Mouse (Mus musculus): ENCODE measurements around the gene Pds5a. TPM values are rescaled to one million over a fixed set of nuclear protein-coding genes. Genes with fewer than 3 reads are reported as not detected.
A peak's percentile ranks its signal among the peaks of the same experiment; 100 is the strongest.
"Not testable (repeated sequence)": the region's sequence is repeated elsewhere in the genome, so short reads cannot be mapped to it uniquely, and the experiment has no call there.

The Pds5a gene
- 64.5 and 112 TPM in 2 replicates for polyA plus RNA-seq (2014; fragmentation: Nextera tagmentation; extraction: Ambion mirVana)

DNA sequence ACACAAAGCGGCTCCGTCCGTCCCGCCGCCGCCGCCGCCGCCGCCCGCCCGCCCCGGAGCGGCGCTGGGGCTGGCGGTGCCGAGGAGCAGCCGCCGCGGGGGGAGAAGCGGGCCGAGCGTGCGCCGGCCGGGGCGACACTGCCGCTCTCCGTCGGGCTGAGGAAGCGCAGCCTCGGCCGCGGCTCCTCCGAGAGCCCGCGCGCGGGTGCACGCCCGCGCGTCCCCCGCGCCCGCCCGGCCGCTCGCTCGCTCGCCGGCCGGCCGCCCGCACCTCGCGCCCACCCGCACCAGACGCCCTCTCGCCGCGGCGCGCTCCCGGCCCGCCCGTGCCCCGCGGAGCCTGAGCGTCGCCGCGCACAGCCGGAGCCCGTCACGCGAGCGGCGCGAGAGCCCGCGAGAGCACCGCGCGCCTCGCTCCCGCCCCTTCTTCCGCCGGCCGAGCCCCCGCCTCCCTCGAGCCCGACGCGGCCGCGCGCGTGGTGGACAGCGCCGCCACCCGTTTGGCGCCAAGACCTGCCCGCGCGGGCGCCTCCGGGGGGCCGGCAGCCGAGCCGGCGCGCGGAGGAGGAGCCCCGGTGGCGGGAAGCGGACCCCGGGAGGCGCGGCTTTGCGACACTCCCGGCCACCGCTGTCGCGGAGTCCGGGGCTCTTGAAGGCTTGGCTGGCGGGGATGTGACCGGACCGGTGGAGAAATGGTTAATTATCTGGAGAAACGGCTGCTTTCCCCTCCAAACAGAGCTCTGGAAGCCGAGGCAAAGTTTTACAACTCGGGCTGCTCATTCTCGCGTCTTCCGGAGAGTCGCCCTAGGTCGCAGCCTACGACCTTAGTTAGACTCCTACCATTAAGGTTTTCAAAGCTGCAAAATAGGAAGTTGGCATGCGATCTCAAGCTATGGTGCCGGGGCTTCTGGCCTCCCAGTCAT, at the start of gene Pds5a:
Pds5a (minus strand) TSS at position 438 of the 923 bp plus-strand sequence.
- H3K4me3 ChIP-seq (ENCODE audit: low read length): peak within 1 kb of the TSS; percentile 99
- H3K27me3 ChIP-seq (ENCODE audit: control insufficient read depth, insufficient read depth, low read length): no peaks in the 10 kb centered on the region
- peak within 1 kb of the TSS; percentile 99 for H3K27ac ChIP-seq (ENCODE audit: low read depth, low read length)
- peaks cover 7% of the 10 kb centered on the region; the same call in 1 of the 2 replicates for H3K36me3 ChIP-seq (ENCODE audit: control insufficient read depth, insufficient read depth, low read length)
- peak within 1 kb of the TSS; percentile 56 for H3K4me2 ChIP-seq (replicated peaks; ENCODE audit: low read depth, low read length)
- H3K9me3 ChIP-seq (ENCODE audit: control insufficient read depth, low read length): no peaks in the 10 kb centered on the region
- H3K9ac ChIP-seq (ENCODE audit: low read depth, low read length): peak within 1 kb of the TSS; percentile 99
- under 1% methylated on average over 70 of the region's 140 CpGs for WGBS
- peak; percentile 92 for ATAC-seq (ENCODE audit: low FRiP score, low TSS enrichment)
- H3K4me1 ChIP-seq (ENCODE audit: control insufficient read depth, insufficient read depth, low read length): peaks cover 6% of the 10 kb centered on the region

- ATAC-seq (ENCODE audit: low FRiP score, low TSS enrichment): no peak
- 55% methylated on average over 5 of the region's 5 CpGs for WGBS
- no peaks in the 10 kb centered on the region for H3K36me3 ChIP-seq (ENCODE audit: control insufficient read depth, insufficient read depth, low read length)
- H3K9me3 ChIP-seq (ENCODE audit: control insufficient read depth, low read length): no peaks in the 10 kb centered on the region
- H3K4me3 ChIP-seq (ENCODE audit: low read length): no peak overlapping the region
- no peak overlapping the region for H3K4me2 ChIP-seq (replicated peaks; ENCODE audit: low read depth, low read length)
- no peaks in the 10 kb centered on the region for H3K4me1 ChIP-seq (ENCODE audit: control insufficient read depth, insufficient read depth, low read length)
- H3K9ac ChIP-seq (ENCODE audit: low read depth, low read length): no peak overlapping the region
- H3K27ac ChIP-seq (ENCODE audit: low read depth, low read length): no peak overlapping the region
- no peaks in the 10 kb centered on the region for H3K27me3 ChIP-seq (ENCODE audit: control insufficient read depth, insufficient read depth, low read length)
These were observed 48.8 kb upstream of the Pds5a start for GRCm38 (mm10) chr5:65746908-65747307.

- H3K36me3 ChIP-seq (ENCODE audit: control insufficient read depth, insufficient read depth, low read length): no peaks in the 10 kb centered on the region
- 93% methylated on average over 3 of the region's 3 CpGs for WGBS
- no peak for ATAC-seq (ENCODE audit: low FRiP score, low TSS enrichment)
- H3K4me1 ChIP-seq (ENCODE audit: control insufficient read depth, insufficient read depth, low read length): no peaks in the 10 kb centered on the region
- H3K4me2 ChIP-seq (replicated peaks; ENCODE audit: low read depth, low read length): no peak overlapping the region
- H3K27ac ChIP-seq (ENCODE audit: low read depth, low read length): no peak overlapping the region
- H3K27me3 ChIP-seq (ENCODE audit: control insufficient read depth, insufficient read depth, low read length): no peaks in the 10 kb centered on the region
- H3K9me3 ChIP-seq (ENCODE audit: control insufficient read depth, low read length): no peaks in the 10 kb centered on the region
- no peak overlapping the region for H3K9ac ChIP-seq (ENCODE audit: low read depth, low read length)
- no peak overlapping the region for H3K4me3 ChIP-seq (ENCODE audit: low read length)
These were observed 41.3 kb upstream of the Pds5a start for GRCm38 (mm10) chr5:65739366-65739765.

DNA sequence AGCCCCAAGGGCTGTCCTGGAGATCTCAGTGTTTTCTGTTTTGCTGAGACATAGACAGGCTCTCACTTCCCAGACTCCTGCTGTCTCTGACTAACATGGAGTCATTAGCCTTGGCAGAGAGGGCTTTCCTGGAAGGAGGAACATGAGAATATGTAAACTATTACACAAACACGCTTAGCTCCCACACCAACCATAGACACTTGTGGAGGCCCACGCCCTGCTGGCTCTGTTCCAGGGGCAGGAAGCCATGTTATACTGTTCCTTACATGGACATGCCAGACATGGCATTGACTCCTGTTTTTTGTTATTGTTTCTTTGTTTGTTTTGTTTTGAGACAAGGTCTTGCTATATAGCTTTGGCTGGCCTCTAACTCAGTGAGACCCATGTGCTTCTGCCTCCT, 37.5 kb upstream of the Pds5a start:
- Histone ChIP-seq H3K27me3 (ENCODE audit: control insufficient read depth, insufficient read depth, low read length) (no peaks in the 10 kb centered on the region), H3K4me2 (replicated peaks; ENCODE audit: low read depth, low read length) (no peak overlapping the region), H3K9me3 (ENCODE audit: control insufficient read depth, low read length) (no peaks in the 10 kb centered on the region), H3K4me1 (ENCODE audit: control insufficient read depth, insufficient read depth, low read length) (no peaks in the 10 kb centered on the region), H3K9ac (ENCODE audit: low read depth, low read length) (no peak overlapping the region), H3K36me3 (ENCODE audit: control insufficient read depth, insufficient read depth, low read length) (no peaks in the 10 kb centered on the region), H3K4me3 (ENCODE audit: low read length) (no peak overlapping the region), H3K27ac (ENCODE audit: low read depth, low read length) (no peak overlapping the region)
- 75% methylated on average over 2 of the region's 2 CpGs for WGBS
- ATAC-seq (ENCODE audit: low FRiP score, low TSS enrichment): no peak

DNA sequence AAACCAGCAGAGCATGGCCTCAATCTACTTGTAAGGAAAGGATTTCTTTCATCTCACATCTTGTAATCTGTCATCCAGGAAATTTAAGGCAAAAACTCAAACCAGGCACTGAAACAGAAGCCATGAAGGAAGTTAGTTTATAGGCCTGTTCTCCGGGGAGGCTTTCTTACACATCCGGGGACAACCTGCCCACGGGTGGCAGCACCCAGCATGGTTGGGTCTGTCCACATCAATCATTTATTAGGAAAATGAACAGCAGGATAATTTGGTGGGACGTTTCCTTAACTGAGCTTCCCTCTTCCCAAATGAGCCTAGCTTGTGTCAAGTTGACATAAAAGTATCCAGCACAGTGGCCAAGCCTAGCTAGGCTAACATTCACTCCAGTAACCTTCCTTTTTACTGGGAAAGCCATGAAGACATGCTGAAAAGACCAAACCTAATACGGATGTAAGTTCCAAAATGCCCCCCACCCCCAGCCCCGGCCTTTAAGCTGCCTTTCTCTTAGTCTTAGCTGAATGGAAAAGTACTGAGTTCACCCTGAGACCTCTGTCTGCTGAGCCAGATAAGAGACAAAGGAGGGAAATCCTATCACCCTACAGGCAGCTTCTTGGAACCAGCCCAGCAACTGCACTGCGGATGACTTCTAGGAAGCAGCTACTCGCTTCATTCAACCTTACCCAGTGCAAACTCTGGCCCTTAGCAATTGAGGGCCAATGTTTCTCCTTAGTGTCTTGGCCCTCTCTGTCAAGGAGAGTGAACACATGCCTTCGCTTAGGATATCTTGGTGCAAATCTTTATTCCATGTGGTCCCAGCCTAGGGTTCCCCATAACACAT, 33.3 kb upstream of the Pds5a start:
- Histone ChIP-seq H3K36me3 (ENCODE audit: control insufficient read depth, insufficient read depth, low read length) (no peaks in the 10 kb centered on the region), H3K9ac (ENCODE audit: low read depth, low read length) (no peak overlapping the region), H3K4me2 (replicated peaks; ENCODE audit: low read depth, low read length) (no peak overlapping the region), H3K27me3 (ENCODE audit: control insufficient read depth, insufficient read depth, low read length) (no peaks in the 10 kb centered on the region), H3K4me3 (ENCODE audit: low read length) (no peak overlapping the region), H3K4me1 (ENCODE audit: control insufficient read depth, insufficient read depth, low read length) (no peaks in the 10 kb centered on the region), H3K9me3 (ENCODE audit: control insufficient read depth, low read length) (no peaks in the 10 kb centered on the region), H3K27ac (ENCODE audit: low read depth, low read length) (no peak overlapping the region)
- 0 out of 2 replicates have a peak, but pooled peaks have one; percentile 49 for ATAC-seq (ENCODE audit: low FRiP score, low TSS enrichment)
- 57% methylated on average over 9 of the region's 9 CpGs for WGBS

GRCm38 (mm10) chr5:65724311-65725054, 26.4 kb upstream of the Pds5a start:
- H3K4me1 ChIP-seq (ENCODE audit: control insufficient read depth, insufficient read depth, low read length): no peaks in the 10 kb centered on the region
- peak overlapping the region; percentile 60 for H3K9ac ChIP-seq (ENCODE audit: low read depth, low read length)
- peak overlapping the region; percentile 93 for H3K27ac ChIP-seq (ENCODE audit: low read depth, low read length)
- peak overlapping the region; percentile 50 for H3K4me2 ChIP-seq (replicated peaks; ENCODE audit: low read depth, low read length)
- H3K9me3 ChIP-seq (ENCODE audit: control insufficient read depth, low read length): no peaks in the 10 kb centered on the region
- H3K36me3 ChIP-seq (ENCODE audit: control insufficient read depth, insufficient read depth, low read length): no peaks in the 10 kb centered on the region
- ATAC-seq (ENCODE audit: low FRiP score, low TSS enrichment): peak; percentile 90
- H3K27me3 ChIP-seq (ENCODE audit: control insufficient read depth, insufficient read depth, low read length): no peaks in the 10 kb centered on the region
- 1% methylated on average over 23 of the region's 23 CpGs for WGBS
- H3K4me3 ChIP-seq (ENCODE audit: low read length): peak overlapping the region; percentile 38

GRCm38 (mm10) chr5:65718368-65718767, 20.3 kb upstream of the Pds5a start:
- Histone ChIP-seq H3K9me3 (ENCODE audit: control insufficient read depth, low read length) (no peaks in the 10 kb centered on the region), H3K27me3 (ENCODE audit: control insufficient read depth, insufficient read depth, low read length) (no peaks in the 10 kb centered on the region), H3K4me1 (ENCODE audit: control insufficient read depth, insufficient read depth, low read length) (no peaks in the 10 kb centered on the region), H3K4me2 (replicated peaks; ENCODE audit: low read depth, low read length) (no peak overlapping the region), H3K36me3 (ENCODE audit: control insufficient read depth, insufficient read depth, low read length) (no peaks in the 10 kb centered on the region), H3K9ac (ENCODE audit: low read depth, low read length) (no peak overlapping the region), H3K4me3 (ENCODE audit: low read length) (no peak overlapping the region), H3K27ac (ENCODE audit: low read depth, low read length) (no peak overlapping the region)
- no peak for ATAC-seq (ENCODE audit: low FRiP score, low TSS enrichment)
- 28% methylated on average over 3 of the region's 3 CpGs for WGBS

DNA sequence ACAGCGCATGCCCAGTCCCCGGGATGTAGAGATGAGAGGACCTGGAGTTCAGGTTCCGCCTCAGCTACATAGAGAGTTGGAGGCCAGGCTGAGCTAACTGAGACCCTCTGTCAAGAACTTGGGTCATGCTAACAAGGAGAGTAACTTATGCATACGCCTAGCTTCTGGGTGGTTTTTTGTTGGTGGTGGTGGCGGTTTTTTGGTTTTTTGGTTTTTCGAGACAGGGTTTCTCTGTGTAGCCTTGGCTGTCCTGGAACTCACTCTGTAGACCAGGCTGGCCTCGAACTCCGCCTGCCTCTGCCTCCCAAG, 19.8 kb upstream of the Pds5a start:
- H3K4me3 ChIP-seq (ENCODE audit: low read length); H3K9ac ChIP-seq (ENCODE audit: low read depth, low read length); H3K9me3 ChIP-seq (ENCODE audit: control insufficient read depth, low read length); H3K27ac ChIP-seq (ENCODE audit: low read depth, low read length); H3K27me3 ChIP-seq (ENCODE audit: control insufficient read depth, insufficient read depth, low read length); H3K36me3 ChIP-seq (ENCODE audit: control insufficient read depth, insufficient read depth, low read length); ATAC-seq (ENCODE audit: low FRiP score, low TSS enrichment); H3K4me1 ChIP-seq (ENCODE audit: control insufficient read depth, insufficient read depth, low read length); H3K4me2 ChIP-seq (replicated peaks; ENCODE audit: low read depth, low read length): not testable (repeated sequence)
- 93% methylated on average over 8 of the region's 8 CpGs for WGBS
